Mouse (Mus musculus) forebrain, embryonic 15.5 days (tissue): ENCODE results near the gene Rerg. TPM values are rescaled to one million over a fixed set of nuclear protein-coding genes. Genes with fewer than 3 reads are reported as not detected.

ENCODE experiments used
- ATAC-seq: fragments of 200-750 bp; cut with Nextera tagmentation; replicated peaks from 2 replicates; pipeline ENCODE4 v1.8.0; 2017; ENCODE audit warnings: mild to moderate bottlenecking, moderate TSS enrichment, moderate library complexity
- H3K27ac ChIP-seq: fragments of 300-500 bp; sonication (generic); replicated peaks from 2 replicates; pipeline ENCODE4 v1.5.1; 2015; ENCODE audit warnings: mild to moderate bottlenecking, inconsistent platforms
- H3K27me3 ChIP-seq: fragments of 300-500 bp; sonication (generic); 2 replicates; pipeline ENCODE4 v1.6.1; 2015; ENCODE audit warnings: inconsistent platforms
- H3K36me3 ChIP-seq: fragments of 300-500 bp; sonication (generic); 2 replicates; pipeline ENCODE4 v1.6.1; 2015; ENCODE audit warnings: mild to moderate bottlenecking, inconsistent platforms
- H3K4me1 ChIP-seq: fragments of 300-500 bp; sonication (generic); 2 replicates; pipeline ENCODE4 v1.6.1; 2015; ENCODE audit warnings: inconsistent platforms
- H3K4me2 ChIP-seq: fragments of 300-500 bp; sonication (generic); replicated peaks from 2 replicates; pipeline ENCODE4 v1.6.1; 2015; ENCODE audit warnings: mild to moderate bottlenecking, inconsistent platforms
- H3K4me3 ChIP-seq: fragments of 300-500 bp; sonication (generic); 2 replicates; pipeline ENCODE4 v1.5.1; 2015; ENCODE audit warnings: mild to moderate bottlenecking, inconsistent platforms
- H3K9ac ChIP-seq: fragments of 300-500 bp; sonication (generic); replicated peaks from 2 replicates; pipeline ENCODE4 v1.6.1; 2015; ENCODE audit warnings: mild to moderate bottlenecking, inconsistent platforms
- H3K9me3 ChIP-seq: fragments of 300-500 bp; sonication (generic); 2 replicates; pipeline ENCODE4 v1.6.1; 2016; ENCODE audit warnings: inconsistent platforms
- WGBS: fragments of 180-500 bp; shearing (Covaris S2); methylation state at CpG from one replicate; pipeline ENCODE4 v1.1.7; 2015; ENCODE audit warnings: mixed read lengths; 5-methylcytosine and 5-hydroxymethylcytosine counted together
- polyA plus RNA-seq: library from polyadenylated mRNA; unstranded; fragments of >200 nt; fragmentation: Nextera tagmentation; extraction: Ambion mirVana; gene quantifications from 2 replicates; pipeline ENCODE4 v1.2.1, GENCODE M21; 2015

Gene Rerg
- polyA plus RNA-seq, 1 experiment from 2014 or later, result 4.6 TPM

GRCm38 (mm10) chr6:137188375-137188926, 18.2 kb upstream of the Rerg start:
- no peaks in the 10 kb centered on the region for H3K9me3 ChIP-seq
- H3K27ac ChIP-seq, result no peak overlapping the region
- H3K4me3 ChIP-seq, result no peak overlapping the region
- 58% methylated on average over 11 of the region's 11 CpGs for whole genome bisulfite sequencing
- H3K36me3 ChIP-seq, result no peaks in the 10 kb centered on the region
- no peaks in the 10 kb centered on the region for H3K27me3 ChIP-seq
- 0 out of 2 replicates have a peak, but pooled peaks have one; percentile 23 for ATAC-seq
- H3K4me2 ChIP-seq, result no peak overlapping the region
- H3K9ac ChIP-seq, result no peak overlapping the region
- no peaks in the 10 kb centered on the region for H3K4me1 ChIP-seq

- Histone ChIP-seq H3K4me3 (no peak overlapping the region), H3K9me3 (no peaks in the 10 kb centered on the region), H3K9ac (no peak overlapping the region), H3K27me3 (no peaks in the 10 kb centered on the region), H3K36me3 (no peaks in the 10 kb centered on the region), H3K27ac (no peak overlapping the region), H3K4me1 (no peaks in the 10 kb centered on the region), H3K4me2 (no peak overlapping the region)
- no peak for ATAC-seq
- 74% methylated on average over 3 of the region's 3 CpGs for WGBS
Measured at GRCm38 (mm10) chr6:137187426-137187825, 17.1 kb upstream of the Rerg start.

GRCm38 (mm10) chr6:137180636-137181035, 10.3 kb upstream of the Rerg start:
- Histone ChIP-seq H3K9me3 (no peaks in the 10 kb centered on the region), H3K4me3 (no peak overlapping the region), H3K27me3 (no peaks in the 10 kb centered on the region), H3K27ac (no peak overlapping the region), H3K4me1 (peaks cover 20% of the 10 kb centered on the region), H3K9ac (no peak overlapping the region), H3K4me2 (no peak overlapping the region), H3K36me3 (no peaks in the 10 kb centered on the region)
- 83% methylated on average over 6 of the region's 6 CpGs for WGBS
- ATAC-seq, result no peak

GRCm38 (mm10) chr6:137180115-137180514, 9.8 kb upstream of the Rerg start:
- no peaks in the 10 kb centered on the region for H3K36me3 ChIP-seq
- no peak overlapping the region for H3K9ac ChIP-seq
- no peak overlapping the region for H3K4me3 ChIP-seq
- H3K9me3 ChIP-seq, result no peaks in the 10 kb centered on the region
- H3K4me1 ChIP-seq, result peaks cover 20% of the 10 kb centered on the region
- no peaks in the 10 kb centered on the region for H3K27me3 ChIP-seq
- ATAC-seq, result no peak
- WGBS, result 73% methylated on average over 8 of the region's 8 CpGs
- H3K27ac ChIP-seq, result no peak overlapping the region
- no peak overlapping the region for H3K4me2 ChIP-seq

GRCm38 (mm10) chr6:137179026-137179425, 8.7 kb upstream of the Rerg start:
- Histone ChIP-seq H3K27me3 (no peaks in the 10 kb centered on the region), H3K4me1 (peaks cover 20% of the 10 kb centered on the region), H3K27ac (peak overlapping the region; percentile 71), H3K36me3 (no peaks in the 10 kb centered on the region), H3K4me2 (no peak overlapping the region), H3K4me3 (no peak overlapping the region), H3K9ac (no peak overlapping the region), H3K9me3 (no peaks in the 10 kb centered on the region)
- peak; percentile 96 for ATAC-seq
- 36% methylated on average over 3 of the region's 3 CpGs for WGBS

GRCm38 (mm10) chr6:137170646-137171045, 349 bp upstream of the Rerg start:
- H3K27ac ChIP-seq, result no peak overlapping the region
- peaks cover 8% of the 10 kb centered on the region for H3K4me1 ChIP-seq
- no peaks in the 10 kb centered on the region for H3K36me3 ChIP-seq
- H3K27me3 ChIP-seq, result peaks cover 6% of the 10 kb centered on the region; the same call in 1 of the 2 replicates
- no peak overlapping the region for H3K4me2 ChIP-seq
- H3K9ac ChIP-seq, result no peak overlapping the region
- 44% methylated on average over 7 of the region's 7 CpGs for WGBS
- ATAC-seq, result no peak
- H3K9me3 ChIP-seq, result no peaks in the 10 kb centered on the region
- H3K4me3 ChIP-seq, result no peak overlapping the region

GRCm38 (mm10) chr6:137169171-137169968, 927 bp downstream of the Rerg start:
- WGBS, result 1% methylated on average over 52 of the region's 53 CpGs
- H3K9ac ChIP-seq, result peak overlapping the region; percentile 66
- peak overlapping the region; percentile 54 for H3K4me3 ChIP-seq
- H3K9me3 ChIP-seq, result no peaks in the 10 kb centered on the region
- H3K4me1 ChIP-seq, result peaks cover 8% of the 10 kb centered on the region
- peaks cover 6% of the 10 kb centered on the region; the same call in 1 of the 2 replicates for H3K27me3 ChIP-seq
- H3K36me3 ChIP-seq, result no peaks in the 10 kb centered on the region
- H3K4me2 ChIP-seq, result peak overlapping the region; percentile 98
- ATAC-seq, result peak; percentile 95
- H3K27ac ChIP-seq, result no peak overlapping the region

- no peak overlapping the region for H3K4me2 ChIP-seq
- ATAC-seq, result peak; percentile 23
- WGBS, result 25% methylated on average over 4 of the region's 4 CpGs
Measured at GRCm38 (mm10) chr6:137166843-137167242, 3.5 kb downstream of the Rerg start.

GRCm38 (mm10) chr6:137163571-137163970, 6.7 kb downstream of the Rerg start:
- Histone ChIP-seq H3K9me3 (no peaks in the 10 kb centered on the region), H3K4me3 (no peak overlapping the region), H3K4me1 (peaks cover 8% of the 10 kb centered on the region), H3K4me2 (no peak overlapping the region), H3K27ac (no peak overlapping the region), H3K36me3 (no peaks in the 10 kb centered on the region), H3K9ac (no peak overlapping the region), H3K27me3 (no peaks in the 10 kb centered on the region)
- WGBS, result 66% methylated on average over 10 of the region's 10 CpGs
- ATAC-seq, result no peak

More at GRCm38 (mm10) chr6:137166843-137167242, 3.5 kb downstream of the Rerg start:
- Histone ChIP-seq H3K9me3 (no peaks in the 10 kb centered on the region), H3K4me3 (no peak overlapping the region), H3K4me1 (peaks cover 8% of the 10 kb centered on the region), H3K36me3 (no peaks in the 10 kb centered on the region), H3K27ac (no peak overlapping the region), H3K9ac (no peak overlapping the region), H3K27me3 (peaks cover 6% of the 10 kb centered on the region; the same call in 1 of the 2 replicates)

- Histone ChIP-seq H3K27ac (no peak overlapping the region), H3K9ac (no peak overlapping the region), H3K9me3 (no peaks in the 10 kb centered on the region), H3K4me3 (no peak overlapping the region), H3K27me3 (no peaks in the 10 kb centered on the region), H3K4me1 (peaks cover 8% of the 10 kb centered on the region), H3K36me3 (no peaks in the 10 kb centered on the region), H3K4me2 (no peak overlapping the region)
- 75% methylated on average over 4 of the region's 4 CpGs for WGBS
- ATAC-seq, result no peak
Measured at GRCm38 (mm10) chr6:137163061-137163460, 7.2 kb downstream of the Rerg start.

- no peak for ATAC-seq
- WGBS, result 94% methylated on average over 7 of the region's 7 CpGs
Measured at GRCm38 (mm10) chr6:137162481-137162880, 7.8 kb downstream of the Rerg start.

GRCm38 (mm10) chr6:137161491-137162088, 8.7 kb downstream of the Rerg start:
- no peak overlapping the region for H3K27ac ChIP-seq
- H3K9me3 ChIP-seq, result no peaks in the 10 kb centered on the region
- 89% methylated on average over 11 of the region's 11 CpGs for WGBS
- no peaks in the 10 kb centered on the region for H3K27me3 ChIP-seq
- ATAC-seq, result no peak
- H3K4me3 ChIP-seq, result no peak overlapping the region
- H3K4me2 ChIP-seq, result no peak overlapping the region
- no peaks in the 10 kb centered on the region for H3K36me3 ChIP-seq
- no peak overlapping the region for H3K9ac ChIP-seq
- H3K4me1 ChIP-seq, result peaks cover 8% of the 10 kb centered on the region

More at GRCm38 (mm10) chr6:137162481-137162880, 7.8 kb downstream of the Rerg start:
- no peaks in the 10 kb centered on the region for H3K27me3 ChIP-seq
- no peak overlapping the region for H3K4me2 ChIP-seq
- H3K27ac ChIP-seq, result no peak overlapping the region
- no peak overlapping the region for H3K4me3 ChIP-seq
- H3K9ac ChIP-seq, result no peak overlapping the region
- no peaks in the 10 kb centered on the region for H3K9me3 ChIP-seq
- H3K4me1 ChIP-seq, result peaks cover 8% of the 10 kb centered on the region
- H3K36me3 ChIP-seq, result no peaks in the 10 kb centered on the region
